Mouse (Mus musculus) forebrain, embryonic 10.5 days (tissue): Measurements from ENCODE around the gene Hist1h3h. TPM values are rescaled to one million over a fixed set of nuclear protein-coding genes. Genes with fewer than 3 reads are reported as not detected.
"Not testable (repeated sequence)": the region's sequence is repeated elsewhere in the genome, so short reads cannot be mapped to it uniquely, and the experiment has no call there.

Experiments
- DNase-seq: peaks from one replicate; pipeline ENCODE4 v3.0.0-alpha.2; 2017; ENCODE audit warnings: low spot score; ENCODE audit errors: extremely low spot score
- H3K27ac ChIP-seq: fragments of 300-500 bp; sonication (generic); 2 replicates; pipeline ENCODE4 v1.5.1; 2016; ENCODE audit warnings: mild to moderate bottlenecking
- H3K27me3 ChIP-seq: fragments of 300-500 bp; sonication (generic); 2 replicates; pipeline ENCODE4 v1.6.1; 2016; ENCODE audit warnings: mild to moderate bottlenecking; ENCODE audit not compliant: poor library complexity, severe bottlenecking
- H3K36me3 ChIP-seq: fragments of 300-500 bp; sonication (generic); replicated peaks from 2 replicates; pipeline ENCODE4 v1.6.1; 2016; ENCODE audit warnings: mild to moderate bottlenecking, moderate library complexity
- H3K4me1 ChIP-seq: fragments of 300-500 bp; sonication (generic); 2 replicates; pipeline ENCODE4 v1.6.1; 2016
- H3K4me3 ChIP-seq: fragments of 300-500 bp; sonication (generic); 2 replicates; pipeline ENCODE4 v1.5.1; 2016; ENCODE audit warnings: mild to moderate bottlenecking, moderate library complexity
- H3K9me3 ChIP-seq: fragments of 300-500 bp; sonication (generic); 2 replicates; pipeline ENCODE4 v1.6.1; 2016; ENCODE audit warnings: mild to moderate bottlenecking, moderate library complexity
- WGBS: fragments of 180-500 bp; shearing (Covaris S2); methylation state at CpG from one replicate; pipeline ENCODE4 v1.1.7; 2016; 5-methylcytosine and 5-hydroxymethylcytosine counted together
- polyA plus RNA-seq: library from polyadenylated mRNA; unstranded; fragments of >200 nt; fragmentation: Nextera tagmentation; extraction: Ambion mirVana; gene quantifications from 2 replicates; pipeline ENCODE4 v1.2.1, GENCODE M21; 2016

Gene Hist1h3h
- polyA plus RNA-seq, 1 experiment from 2014 or later: 11.1 TPM

GRCm38 (mm10) chr13:21718381-21719080 is 1.1 kb downstream of the Hist1h3h start:
- peak overlapping the region; percentile 96 for H3K27ac ChIP-seq
- H3K4me3 ChIP-seq: peak overlapping the region; percentile 59
- H3K9me3 ChIP-seq: no peaks in the 10 kb centered on the region
- 58% methylated on average over 4 of the region's 4 CpGs for WGBS
- peak; percentile 41 for DNase-seq
- no peaks in the 10 kb centered on the region for H3K36me3 ChIP-seq
- no peaks in the 10 kb centered on the region for H3K27me3 ChIP-seq
- H3K4me1 ChIP-seq: peaks cover 54% of the 10 kb centered on the region

GRCm38 (mm10) chr13:21721107-21721756 is 3.8 kb downstream of the Hist1h3h start:
- H3K36me3 ChIP-seq, H3K9me3 ChIP-seq, H3K27me3 ChIP-seq: not testable (repeated sequence)
- peak; percentile 32 for DNase-seq
- Histone ChIP-seq H3K4me3 (peak overlapping the region; percentile 53), H3K27ac (peak overlapping the region; percentile 96), H3K4me1 (peaks cover 46% of the 10 kb centered on the region)
- 2% methylated on average over 25 of the region's 44 CpGs for WGBS

- WGBS: under 1% methylated on average over 37 of the region's 37 CpGs
- peak; percentile 79 for DNase-seq
- not testable (repeated sequence) for H3K9me3 ChIP-seq, H3K36me3 ChIP-seq, H3K27me3 ChIP-seq
- peak within 1 kb of the TSS; percentile 96 for H3K27ac ChIP-seq
- H3K4me3 ChIP-seq: peak within 1 kb of the TSS; percentile 53
- peaks cover 44% of the 10 kb centered on the region for H3K4me1 ChIP-seq
Observed at GRCm38 (mm10) chr13:21721757-21722372, 4.4 kb downstream of the Hist1h3h start, which contains the start of gene Hist1h2bm. TSS of gene Hist1h2bm (plus strand) at chr13:21722044.

GRCm38 (mm10) chr13:21722373-21722925 is 5.0 kb downstream of the Hist1h3h start:
- peaks cover 48% of the 10 kb centered on the region for H3K4me1 ChIP-seq
- H3K27me3 ChIP-seq: no peaks in the 10 kb centered on the region
- 3% methylated on average over 11 of the region's 11 CpGs for WGBS
- peak overlapping the region; percentile 53 for H3K4me3 ChIP-seq
- no peaks in the 10 kb centered on the region for H3K36me3 ChIP-seq
- peak; percentile 61 for DNase-seq
- H3K9me3 ChIP-seq: no peaks in the 10 kb centered on the region
- H3K27ac ChIP-seq: peak overlapping the region; percentile 96

DNA sequence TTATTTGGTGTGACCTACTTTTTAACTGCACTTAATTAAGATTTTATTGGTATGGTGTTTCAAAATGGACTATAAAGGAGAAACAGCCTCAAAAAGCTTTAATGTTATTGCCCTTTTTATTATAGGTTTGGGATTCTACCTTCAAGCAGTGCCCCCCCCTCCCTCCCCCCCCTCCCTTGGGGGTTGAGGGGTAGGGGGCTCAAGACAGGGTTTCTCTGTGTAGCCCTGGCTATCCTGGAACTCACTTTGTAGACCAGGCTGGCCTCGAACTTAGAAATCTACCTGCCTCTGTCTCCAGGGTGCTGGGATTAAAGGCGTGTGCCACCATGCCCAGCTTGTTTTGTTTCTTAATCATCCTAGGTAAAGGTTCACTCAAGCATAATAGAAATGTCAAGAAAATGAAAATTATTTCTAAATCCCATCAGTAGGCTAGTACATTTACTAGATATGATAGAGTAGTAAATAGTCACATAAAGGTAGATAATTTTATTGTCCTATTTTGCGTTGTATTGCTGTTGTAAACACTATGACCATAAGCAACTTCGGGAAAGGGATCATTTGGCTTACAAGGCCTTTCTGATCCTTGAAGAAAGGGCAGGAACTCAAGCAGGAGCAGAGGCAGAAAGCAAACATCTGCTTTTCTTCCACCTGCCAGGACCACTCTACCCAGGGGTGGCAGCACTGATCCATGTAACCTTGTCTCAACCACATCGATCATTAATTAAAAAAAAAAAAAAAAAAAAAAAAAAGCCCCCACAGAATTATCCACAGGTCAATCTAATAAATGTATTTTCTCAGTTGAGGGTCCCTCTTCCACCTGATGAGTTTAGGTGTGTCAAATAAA is 5.8 kb downstream of the Hist1h3h start:
- Histone ChIP-seq H3K27ac (peak overlapping the region; percentile 96), H3K27me3 (no peaks in the 10 kb centered on the region), H3K4me1 (peaks cover 53% of the 10 kb centered on the region), H3K4me3 (peak overlapping the region; percentile 53), H3K36me3 (no peaks in the 10 kb centered on the region), H3K9me3 (no peaks in the 10 kb centered on the region)
- 25% methylated on average over 5 of the region's 5 CpGs for WGBS
- DNase-seq: peak; percentile 37

DNA sequence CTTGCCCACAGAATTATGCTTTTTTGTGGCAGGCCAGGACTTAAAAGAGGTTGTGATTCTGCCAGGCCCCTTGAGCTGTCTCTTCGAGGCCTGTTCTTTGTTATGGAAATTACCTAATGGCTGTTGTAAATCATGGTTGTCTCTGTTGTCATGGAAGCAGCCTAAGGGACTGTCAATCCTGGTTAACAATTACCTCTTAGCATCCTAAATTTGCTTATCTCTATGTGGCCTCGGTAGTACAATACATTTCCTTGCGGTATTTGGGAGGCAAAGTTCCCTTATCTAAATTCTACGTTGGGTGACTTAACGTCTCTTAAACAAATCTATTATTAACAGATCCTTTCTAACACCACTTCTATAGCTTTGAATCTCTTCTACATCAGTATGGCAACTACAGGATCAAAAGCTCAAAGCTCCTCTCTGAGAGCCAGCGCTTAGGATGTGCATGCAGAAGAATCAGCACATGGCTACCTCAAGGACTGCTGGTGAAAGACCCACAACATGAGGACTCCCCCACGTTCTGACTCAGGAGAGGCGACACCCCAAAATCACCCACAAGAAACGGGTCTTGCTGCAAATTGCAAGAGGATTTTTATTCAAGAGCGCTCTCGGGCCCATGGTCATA is 10.6 kb downstream of the Hist1h3h start:
- H3K36me3 ChIP-seq: no peaks in the 10 kb centered on the region
- H3K4me1 ChIP-seq: peaks cover 23% of the 10 kb centered on the region
- DNase-seq: no peak
- H3K27me3 ChIP-seq: no peaks in the 10 kb centered on the region
- peak overlapping the region; percentile 80 for H3K27ac ChIP-seq
- H3K9me3 ChIP-seq: no peaks in the 10 kb centered on the region
- peak overlapping the region; percentile 8; the same call in 1 of the 2 replicates for H3K4me3 ChIP-seq
- WGBS: 26% methylated on average over 11 of the region's 11 CpGs

DNA sequence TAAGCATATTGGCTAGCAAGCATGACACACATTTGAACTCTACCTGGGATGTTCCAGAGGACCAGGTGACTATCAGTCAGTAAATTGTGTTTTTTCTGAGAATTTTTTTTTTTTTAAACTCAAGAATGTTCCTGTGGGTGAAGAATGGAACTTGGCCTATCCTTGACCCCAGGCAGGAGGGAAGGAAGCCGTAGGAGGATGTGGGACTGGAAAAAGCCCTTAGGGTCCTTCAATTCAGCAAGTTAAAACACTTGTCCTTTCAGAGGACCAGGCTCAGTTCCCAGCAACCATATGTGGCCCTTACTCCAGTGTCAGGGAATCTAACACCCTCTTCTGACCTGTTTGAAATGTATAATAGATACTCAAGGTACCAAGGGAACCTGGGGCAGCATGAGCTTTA is 12.1 kb downstream of the Hist1h3h start:
- Histone ChIP-seq H3K27ac (peak overlapping the region; percentile 27; the same call in 1 of the 2 replicates), H3K36me3 (no peaks in the 10 kb centered on the region), H3K27me3 (no peaks in the 10 kb centered on the region), H3K4me3 (no peak overlapping the region), H3K9me3 (no peaks in the 10 kb centered on the region), H3K4me1 (peaks cover 37% of the 10 kb centered on the region)
- no peak for DNase-seq
- WGBS: 48% methylated on average over 1 of the region's 1 CpGs

GRCm38 (mm10) chr13:21733466-21733865 is 16.0 kb downstream of the Hist1h3h start:
- Histone ChIP-seq H3K27me3 (no peaks in the 10 kb centered on the region), H3K9me3 (no peaks in the 10 kb centered on the region), H3K36me3 (no peaks in the 10 kb centered on the region), H3K4me1 (peaks cover 35% of the 10 kb centered on the region), H3K27ac (peak overlapping the region; percentile 99), H3K4me3 (peak overlapping the region; percentile 57)
- peak; percentile 41 for DNase-seq
- WGBS: 60% methylated on average over 5 of the region's 5 CpGs

DNA sequence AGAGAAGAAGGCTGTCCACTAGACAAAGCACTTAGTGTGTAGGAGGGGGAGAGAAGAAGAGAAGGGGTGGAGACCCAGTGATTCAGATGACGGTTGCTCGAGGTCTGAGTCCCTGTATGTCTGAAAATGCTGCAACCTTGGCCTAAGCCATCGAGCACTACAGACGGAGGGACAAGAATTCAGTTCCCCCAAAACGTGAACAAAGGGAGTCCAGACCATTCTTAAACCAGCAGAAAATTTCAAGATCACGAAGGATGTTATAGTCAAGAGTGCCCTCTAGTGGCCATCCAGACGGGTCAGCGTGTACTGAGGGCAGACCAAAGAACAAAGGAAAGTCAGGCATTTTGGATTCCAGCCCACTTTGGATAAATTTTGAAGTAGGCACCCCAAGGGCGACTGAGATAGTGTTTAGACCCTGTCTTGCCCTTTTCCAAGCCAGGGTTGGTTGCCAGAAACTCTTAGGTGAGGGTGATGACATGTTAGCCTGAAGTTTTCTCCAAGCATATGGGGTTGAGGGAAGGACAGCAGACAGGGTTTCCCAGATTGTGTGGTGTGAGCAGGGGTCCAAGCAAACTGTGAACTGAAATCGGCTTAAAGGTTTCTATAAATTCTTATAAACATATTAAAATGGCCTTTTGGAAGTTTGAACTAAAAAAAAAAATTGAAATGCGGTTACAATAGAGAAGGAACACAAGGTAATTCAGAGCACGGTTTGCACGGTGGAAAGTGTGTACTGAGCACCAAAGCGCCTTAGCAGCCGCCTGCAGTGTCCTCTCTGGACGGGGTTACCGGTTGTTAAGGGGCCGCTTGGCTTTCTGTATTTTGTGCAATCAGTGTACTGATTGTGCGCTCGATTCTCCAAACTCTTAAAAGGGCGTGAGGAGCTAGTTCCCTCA is 16.8 kb downstream of the Hist1h3h start:
- under 1% methylated on average over 21 of the region's 21 CpGs for WGBS

GRCm38 (mm10) chr13:21734906-21735767 is 17.7 kb downstream of the Hist1h3h start, which contains the start of gene Hist1h4j:
TSS of gene Hist1h4j (plus strand) at chr13:21735064.
- under 1% methylated on average over 49 of the region's 56 CpGs for WGBS
- H3K4me3 ChIP-seq: peak within 1 kb of the TSS; percentile 57
- peak within 1 kb of the TSS; percentile 99 for H3K27ac ChIP-seq
- H3K27me3 ChIP-seq, H3K9me3 ChIP-seq, H3K36me3 ChIP-seq: not testable (repeated sequence)
- H3K4me1 ChIP-seq: peaks cover 35% of the 10 kb centered on the region
- peak; percentile 94 for DNase-seq

More for the DNA sequence above, 16.8 kb downstream of the Hist1h3h start:
- H3K4me3 ChIP-seq: peak overlapping the region; percentile 57
- peak; percentile 85 for DNase-seq
- H3K4me1 ChIP-seq: peaks cover 35% of the 10 kb centered on the region
- no peaks in the 10 kb centered on the region for H3K36me3 ChIP-seq
- H3K27ac ChIP-seq: peak overlapping the region; percentile 99
- no peaks in the 10 kb centered on the region for H3K27me3 ChIP-seq
- no peaks in the 10 kb centered on the region for H3K9me3 ChIP-seq
